In genomic region chr11:88614527-88615305, GRCm38 (mm10) we compare ENCODE assay signal across 8 mouse cellular contexts.
DNase-seq lines count a peak whose midpoint lies in the region; ATAC-seq and TF ChIP-seq lines count a peak whose summit lies in the region.

No protein-coding gene starts in this region.

- H3K4me3 ChIP-seq in heart, embryonic 13.5 days, result no peak overlapping the region
- no peak overlapping the region for H3K4me3 ChIP-seq in kidney, postnatal 0 days (replicated peaks; ENCODE audit: low read depth, low read length)

- no peak for TF ChIP-seq CTCF in kidney, postnatal 0 days (IDR thresholded peaks at IDR 0.05; ENCODE audit: low read depth)

- peak overlapping the region; percentile 63 for H3K9ac ChIP-seq in heart, embryonic 13.5 days
- no peak overlapping the region for H3K9ac ChIP-seq in kidney, postnatal 0 days (ENCODE audit: low read depth, low read length)

- no peaks in the 10 kb centered on the region for H3K9me3 ChIP-seq in heart, embryonic 13.5 days
- no peaks in the 10 kb centered on the region for H3K9me3 ChIP-seq in kidney, postnatal 0 days (replicated peaks; ENCODE audit: low read length)

- 61% methylated on average over 11 of the region's 11 CpGs for WGBS in heart, embryonic 13.5 days
- 73% methylated on average over 11 of the region's 11 CpGs for whole genome bisulfite sequencing in kidney, postnatal 0 days

- DNase-seq in heart, postnatal 36 days, result no peak
- DNase-seq in thymus, postnatal 25 days, result peak; percentile 22
- no peak for DNase-seq in thymus, postnatal 36 days
- DNase-seq in kidney, postnatal 0 days (ENCODE audit: low spot score), result no peak
- no peak for DNase-seq in left cerebral cortex, adult 11 months (ENCODE audit: low spot score)
- DNase-seq in thymus, postnatal 0 days (ENCODE audit: low spot score), result no peak
- no peak for DNase-seq in frontal cortex, postnatal 14 days (ENCODE audit: low spot score in 2 of 2)

- H3K4me2 ChIP-seq in heart, embryonic 13.5 days, result peak overlapping the region; percentile 16; the same call in 1 of the 2 replicates
- no peak overlapping the region for H3K4me2 ChIP-seq in kidney, postnatal 0 days (ENCODE audit: low read length)

- H3K27me3 ChIP-seq in heart, embryonic 13.5 days (replicated peaks), result no peaks in the 10 kb centered on the region
- no peaks in the 10 kb centered on the region for H3K27me3 ChIP-seq in kidney, postnatal 0 days (ENCODE audit: insufficient read depth, low read length)

- intact Hi-C loops in heart, postnatal 36 days (cut with DNase I), result loop anchor here (5.0 kb wide), 1 partner anchor 57 kb away; no protein-coding TSS in a partner anchor

- peaks cover 13% of the 10 kb centered on the region; the same call in 1 of the 2 replicates for H3K36me3 ChIP-seq in heart, embryonic 13.5 days
- no peaks in the 10 kb centered on the region for H3K36me3 ChIP-seq in kidney, postnatal 0 days (ENCODE audit: insufficient read depth, low read length)

- no peak for ATAC-seq in heart, embryonic 13.5 days (ENCODE audit: extremely low read depth, insufficient number of reproducible peaks, low FRiP score, low TSS enrichment)
- ATAC-seq in kidney, postnatal 0 days (replicated peaks; ENCODE audit: low FRiP score, low read depth), result no peak

- peak overlapping the region; percentile 75 for H3K27ac ChIP-seq in heart, embryonic 13.5 days (replicated peaks)
- peak overlapping the region; percentile 81 for H3K27ac ChIP-seq in kidney, postnatal 0 days

- H3K4me1 ChIP-seq in heart, embryonic 13.5 days, result peaks cover 69% of the 10 kb centered on the region
- peaks cover 56% of the 10 kb centered on the region for H3K4me1 ChIP-seq in kidney, postnatal 0 days (replicated peaks; ENCODE audit: insufficient read depth, low read length)
